Mouse (Mus musculus) ovary, postnatal 10 days (tissue): Measurements from ENCODE around the gene Plpp1.

Experiments
- DNase-seq: peaks from one replicate; pipeline ENCODE4 v3.0.0; 2022; ENCODE audit warnings: low spot score

Plpp1 gene

GRCm38 (mm10) chr13:112800597-112801380, at the start of gene Plpp1:
Plpp1 (plus strand) TSS chr13:112800792.
- DNase-seq = peak; percentile 86

DNA sequence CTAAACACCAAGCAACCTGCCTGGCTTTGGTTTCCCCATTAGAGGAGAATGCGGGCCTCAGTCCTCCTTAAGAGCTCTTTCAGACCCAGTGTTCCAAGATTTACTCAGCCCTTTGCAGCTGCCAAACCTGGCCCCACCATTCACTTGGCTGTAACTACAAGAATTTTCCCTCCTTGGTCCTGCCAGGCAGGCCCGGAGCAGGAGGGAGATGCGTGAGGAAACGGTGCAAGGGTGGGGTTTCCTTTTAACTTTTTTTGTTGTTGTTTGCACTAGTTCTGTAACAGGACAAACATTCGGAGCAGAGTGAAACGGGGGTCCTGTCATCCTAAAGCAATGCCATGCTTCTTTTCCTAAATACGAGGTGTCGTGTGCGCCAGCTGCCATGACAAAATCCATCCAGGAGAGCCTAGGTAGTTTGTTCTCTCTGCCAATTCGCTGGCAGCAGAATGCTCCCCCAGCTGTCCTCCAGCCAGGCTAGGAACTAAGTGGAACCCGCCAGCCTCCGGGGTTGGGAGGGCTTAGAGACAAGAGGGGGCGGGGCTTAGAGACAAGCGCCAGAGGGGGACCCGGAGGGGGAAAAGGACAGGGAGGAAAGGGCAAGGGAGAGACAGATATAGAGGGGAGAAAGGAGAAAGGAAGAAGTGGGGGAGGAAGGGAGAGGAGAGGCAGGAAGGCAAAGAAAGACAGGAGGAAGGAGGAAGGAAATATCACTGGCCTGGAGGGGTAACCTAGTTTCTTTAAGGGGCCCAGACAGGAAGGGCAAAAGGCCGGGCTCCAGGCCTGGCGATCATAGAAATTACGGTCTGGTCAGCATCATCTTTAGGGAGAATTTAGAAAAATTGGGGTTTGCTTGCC, 48.9 kb upstream of the Plpp1 start:
- DNase-seq = peak; percentile 44

DNA sequence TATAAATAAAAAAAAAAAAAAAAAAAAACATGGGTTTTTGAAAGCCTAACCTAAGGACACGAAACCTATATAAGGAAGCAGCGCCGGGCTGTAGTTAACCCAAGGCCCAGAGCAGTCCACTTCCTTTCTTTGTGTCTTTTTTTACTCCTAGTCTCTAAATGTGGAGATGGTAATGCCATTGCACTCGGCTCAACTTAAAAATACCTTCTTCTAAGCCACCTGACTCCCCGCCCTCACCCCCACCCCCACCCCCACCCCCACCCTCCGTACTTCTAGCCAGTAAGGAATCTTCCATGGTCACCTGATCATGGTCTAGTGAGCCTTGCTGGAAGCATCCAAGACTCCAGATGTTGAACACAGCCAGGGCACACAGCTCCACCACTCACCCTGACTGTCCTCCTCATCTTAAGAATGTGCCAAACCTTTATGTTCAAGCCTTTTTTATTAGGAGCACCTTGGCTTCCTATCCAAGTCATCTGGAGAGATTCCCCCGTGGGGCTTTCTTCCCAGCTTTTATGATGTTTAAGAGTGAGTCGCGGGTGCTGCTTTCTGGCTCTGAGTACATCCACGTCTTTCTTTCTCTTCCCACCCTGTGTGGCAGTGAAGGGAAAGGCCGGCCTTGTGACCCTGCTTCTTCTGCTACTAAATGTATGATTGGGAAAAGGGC, 48.1 kb upstream of the Plpp1 start:
- no peak for DNase-seq

DNA sequence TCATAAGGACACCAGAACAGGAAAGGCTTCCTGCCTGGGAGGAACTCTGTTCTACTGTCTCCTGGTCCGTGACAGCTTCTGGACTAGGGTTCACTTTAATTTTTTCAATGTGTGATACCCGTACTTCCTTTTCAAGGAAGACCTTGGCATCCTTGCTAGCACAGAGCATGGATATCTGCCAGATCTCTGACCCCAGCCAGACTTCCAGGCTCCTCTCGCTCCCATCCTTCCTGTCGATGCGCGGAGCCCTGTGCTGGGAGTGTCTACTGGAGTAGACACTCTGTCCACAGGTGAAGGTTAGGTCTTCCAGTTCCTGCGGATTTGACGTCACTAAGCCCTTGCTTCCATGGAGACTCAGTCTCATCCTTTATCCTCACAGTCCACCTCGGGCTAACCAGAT, 47.1 kb upstream of the Plpp1 start:
- no peak for DNase-seq

- DNase-seq = no peak
Observed at GRCm38 (mm10) chr13:112754871-112755270, 45.7 kb upstream of the Plpp1 start.

- DNase-seq = no peak
Observed at GRCm38 (mm10) chr13:112755507-112756010, 45.0 kb upstream of the Plpp1 start.

DNA sequence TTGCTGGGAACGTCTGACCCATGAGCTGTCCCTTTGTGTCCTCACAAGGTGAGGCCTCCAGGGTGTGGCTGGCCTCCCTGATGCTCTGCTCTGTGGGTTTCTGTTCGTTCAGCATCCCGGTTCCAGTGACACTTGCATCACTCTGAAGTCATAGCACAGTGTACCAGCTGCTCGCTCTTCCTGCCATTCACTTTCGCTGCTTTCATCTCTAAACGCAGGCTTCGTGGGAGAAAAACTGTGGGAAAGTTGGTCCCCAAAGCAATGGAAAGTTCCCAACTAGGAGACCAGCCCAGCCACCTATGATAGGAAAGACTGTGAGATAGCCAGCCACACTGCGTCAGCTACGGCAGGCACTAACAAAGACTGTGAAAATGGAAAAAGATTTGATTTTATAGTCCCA, 43.2 kb upstream of the Plpp1 start:
- no peak for DNase-seq

GRCm38 (mm10) chr13:112758546-112759090, 42.0 kb upstream of the Plpp1 start:
- no peak for DNase-seq

GRCm38 (mm10) chr13:112759364-112759763, 41.2 kb upstream of the Plpp1 start:
- DNase-seq = no peak

DNA sequence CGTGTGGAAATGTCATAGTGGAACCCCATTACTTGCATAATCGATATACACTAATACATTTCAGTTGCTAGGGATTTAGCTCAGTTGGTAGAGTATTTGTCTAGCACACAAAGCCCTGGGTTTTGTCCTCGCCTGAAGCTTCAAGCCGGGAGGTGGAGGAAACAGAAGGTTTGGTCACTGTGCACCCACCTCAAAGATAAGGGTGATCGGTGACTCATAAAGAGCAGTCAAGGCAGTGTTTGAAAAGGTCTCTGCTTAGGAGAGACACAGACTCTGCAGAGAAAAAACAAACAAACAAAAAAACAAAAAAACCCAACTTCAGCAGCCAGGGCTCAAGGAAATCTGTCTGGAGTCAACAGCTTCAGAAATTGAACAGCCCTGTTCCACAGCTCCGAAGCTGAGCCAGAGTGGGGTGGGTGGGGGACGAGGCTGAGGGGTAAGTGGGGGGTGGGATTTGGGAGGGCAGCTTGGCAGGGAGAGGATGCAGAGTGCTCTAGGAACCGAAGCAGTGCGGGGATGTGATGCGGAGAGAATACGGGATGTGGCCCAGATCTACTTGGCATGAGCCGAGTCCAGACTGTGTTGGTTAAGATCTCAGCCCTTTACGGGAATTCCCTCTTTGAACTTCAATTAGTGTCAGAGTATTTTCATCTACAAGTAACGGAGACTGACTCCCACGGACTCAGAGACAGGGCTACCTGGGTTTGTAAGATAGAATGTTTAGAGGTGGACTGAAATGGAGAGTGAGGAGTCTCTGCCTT, 40.6 kb upstream of the Plpp1 start:
- DNase-seq = no peak

DNA sequence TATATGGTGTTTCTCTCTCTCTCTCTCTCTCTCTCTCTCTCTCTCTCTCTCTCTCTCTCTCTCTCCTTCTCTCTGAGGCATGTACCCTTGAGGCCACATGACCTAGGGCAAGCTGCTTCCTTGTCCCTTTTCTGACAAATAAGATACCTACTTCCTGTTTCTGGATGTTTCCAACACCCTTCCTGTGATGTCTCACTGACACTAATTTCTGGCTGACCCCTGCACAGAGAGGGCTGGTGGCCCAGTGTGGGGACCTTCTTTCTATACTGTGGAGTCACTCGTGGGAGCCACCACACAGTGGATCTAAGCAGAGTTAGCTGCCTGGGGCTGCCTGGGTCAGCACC, 40.1 kb upstream of the Plpp1 start:
- no peak for DNase-seq

GRCm38 (mm10) chr13:112761787-112762186, 38.8 kb upstream of the Plpp1 start:
- DNase-seq = no peak

GRCm38 (mm10) chr13:112762548-112762947, 38.0 kb upstream of the Plpp1 start:
- no peak for DNase-seq

DNA sequence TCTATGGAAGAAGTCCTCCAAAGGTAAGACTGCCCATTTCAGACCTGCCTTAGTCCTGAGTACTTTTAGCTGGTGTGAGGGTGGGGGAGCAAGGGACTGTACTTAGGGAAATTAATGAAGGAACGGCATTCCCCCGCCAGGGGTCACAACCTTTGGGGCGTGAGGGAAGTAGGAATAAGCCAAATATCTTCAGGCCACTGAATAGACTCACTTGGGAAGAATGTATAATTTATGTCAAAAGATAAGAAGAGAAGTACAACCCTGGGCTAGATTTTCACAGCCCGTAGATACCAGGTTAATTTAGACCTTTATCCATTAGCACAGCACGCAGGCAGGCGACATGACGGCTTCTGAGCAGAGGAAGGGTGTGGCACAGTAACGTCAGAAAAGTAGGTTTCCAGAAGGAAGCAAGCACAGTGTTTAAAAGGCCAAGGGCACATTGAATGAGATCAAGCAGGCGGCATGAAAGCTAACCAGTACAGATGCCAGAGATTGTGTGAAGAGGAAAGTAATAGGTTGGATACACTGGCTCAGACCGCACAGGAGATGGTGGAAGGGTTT, 37.0 kb upstream of the Plpp1 start:
- no peak for DNase-seq

DNA sequence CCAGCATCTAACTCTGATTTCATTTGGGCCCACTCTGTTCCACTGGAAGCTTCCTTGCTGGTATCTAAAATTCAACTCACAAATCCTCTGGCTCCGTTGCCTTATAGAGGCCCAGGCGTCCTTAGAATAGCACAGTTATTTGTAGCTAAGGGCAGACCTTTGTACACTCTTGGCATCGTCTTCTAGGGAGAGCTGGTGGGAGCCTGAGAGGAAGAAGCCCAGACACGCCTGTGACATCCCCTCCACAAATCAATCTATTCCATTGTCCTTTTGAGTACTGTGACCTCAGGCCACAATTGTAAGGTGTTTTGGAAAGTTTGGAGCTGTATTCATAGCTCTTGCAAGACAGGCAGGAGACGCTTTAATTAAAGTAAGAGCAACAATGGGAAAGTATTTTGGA, 36.0 kb upstream of the Plpp1 start:
- no peak for DNase-seq

DNA sequence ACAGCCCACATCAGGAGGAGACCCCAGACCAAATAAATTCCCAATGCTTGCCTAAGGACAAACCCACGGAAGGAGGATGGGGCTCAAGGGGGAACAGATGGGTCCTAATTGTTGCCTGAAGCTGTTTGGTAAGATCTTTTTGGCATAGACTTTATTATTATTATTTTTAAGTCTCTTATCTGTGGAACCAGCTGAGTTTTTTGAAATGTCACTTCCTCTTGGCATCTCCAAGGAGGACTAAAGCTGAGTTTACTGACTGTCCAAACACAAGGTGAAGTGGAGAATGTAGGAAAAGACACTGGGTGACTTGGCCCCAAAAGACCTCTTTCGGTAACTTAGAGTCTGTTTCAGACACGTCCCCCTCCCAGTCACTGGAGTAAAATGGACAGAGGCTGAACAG, 34.9 kb upstream of the Plpp1 start:
- no peak for DNase-seq

GRCm38 (mm10) chr13:112770528-112771328, 29.9 kb upstream of the Plpp1 start:
- no peak for DNase-seq

DNA sequence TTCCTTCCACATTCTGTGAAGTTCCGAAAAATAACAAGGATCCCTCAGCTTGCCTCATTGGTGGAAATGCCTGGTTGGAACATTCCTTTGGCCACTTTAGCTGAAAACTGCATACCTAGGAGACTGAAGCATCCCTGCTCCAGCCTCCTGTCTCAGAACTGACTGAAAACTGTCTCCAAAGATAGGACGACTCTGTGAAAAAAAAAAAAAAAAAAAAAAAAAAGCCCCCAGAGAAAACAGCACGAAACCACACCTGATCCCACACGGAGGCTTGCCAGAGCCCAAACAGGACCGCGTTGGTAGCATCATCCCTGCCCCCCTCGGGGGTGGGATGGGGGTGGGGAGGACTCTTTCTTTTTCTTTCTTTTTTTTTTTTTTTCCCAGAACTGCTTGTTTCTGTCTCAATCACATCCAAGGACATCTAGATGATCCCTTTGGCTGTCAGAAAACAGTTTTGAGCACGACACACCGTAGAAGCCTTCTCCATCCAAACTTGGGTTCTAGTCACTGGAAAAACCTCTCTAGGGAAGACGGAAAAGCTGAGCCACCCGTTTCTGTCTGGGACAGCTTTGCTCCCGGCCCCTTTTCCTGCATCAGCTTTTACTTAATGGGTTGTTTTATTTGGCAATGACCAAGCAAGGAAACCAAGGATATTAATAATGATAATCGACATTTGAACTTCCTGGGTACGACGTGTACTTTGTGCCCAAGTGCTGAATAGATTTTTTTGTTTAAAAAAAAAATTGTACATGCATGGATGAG, 29.0 kb upstream of the Plpp1 start:
- no peak for DNase-seq

DNA sequence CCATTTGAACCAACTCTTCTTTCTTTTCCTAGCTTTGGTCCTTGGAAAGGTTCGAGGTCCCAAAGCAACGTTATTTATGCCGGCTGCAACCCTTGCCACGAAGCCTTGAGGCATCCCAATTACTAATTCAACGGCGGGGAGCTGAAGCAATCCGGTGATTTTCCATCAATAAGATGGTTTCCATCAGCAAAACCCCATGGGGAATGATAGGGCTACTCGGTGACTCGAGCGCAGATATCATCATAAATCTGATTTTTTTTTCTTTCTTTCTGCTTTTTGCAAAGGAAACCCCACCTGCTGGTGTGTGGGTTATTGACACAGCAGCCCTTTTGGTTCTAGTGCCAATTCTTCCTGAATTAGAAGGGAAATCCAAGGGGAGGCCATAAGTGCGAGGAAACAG, 28.3 kb upstream of the Plpp1 start:
- no peak for DNase-seq

DNA sequence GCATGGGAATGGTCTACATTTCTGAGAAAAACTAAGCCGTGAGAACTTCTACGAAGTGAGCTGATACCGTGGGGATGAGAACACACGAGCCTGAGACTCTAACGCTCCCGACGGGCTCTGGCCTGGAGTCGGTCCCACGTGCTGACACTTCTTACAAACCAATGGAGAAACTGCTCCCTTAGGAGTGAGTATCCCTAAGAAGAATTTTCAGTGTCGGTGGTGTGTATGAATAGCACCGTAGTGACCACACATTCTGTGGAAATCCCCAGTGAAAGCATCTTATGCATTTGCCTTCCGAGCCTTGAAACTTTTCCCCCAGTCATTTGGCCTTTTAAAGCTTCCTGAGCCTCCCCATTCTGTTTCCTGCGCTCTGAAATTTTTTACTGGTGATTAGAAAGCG, 27.7 kb upstream of the Plpp1 start:
- no peak for DNase-seq
